Mouse (Mus musculus): ENCODE results near the gene Gkn2. TPM values are rescaled to one million over a fixed set of nuclear protein-coding genes. Genes with fewer than 3 reads are reported as not detected.

Gene Gkn2
- polyA plus RNA-seq, 1 experiment from 2014 or later, result not detected

DNA sequence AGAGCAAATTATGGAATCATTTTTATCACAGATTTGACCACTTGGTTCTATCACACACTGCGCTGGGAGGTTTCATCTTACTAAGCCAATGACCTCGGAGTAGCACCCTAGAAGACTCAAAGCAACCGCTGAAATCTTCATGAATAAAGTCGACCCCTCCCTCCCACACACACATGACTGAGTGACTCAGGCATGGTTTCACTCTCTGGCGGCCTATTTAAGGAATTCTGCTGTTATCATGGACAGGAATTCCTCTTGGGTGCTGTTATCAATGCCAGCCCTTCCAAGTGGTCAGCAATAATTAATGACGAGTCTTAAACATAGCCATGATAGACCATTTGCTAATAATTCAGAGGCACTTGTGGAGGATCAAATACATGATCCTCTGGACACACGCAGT, 49.1 kb downstream of the Gkn2 start:
- Histone ChIP-seq H3K27me3 (replicated peaks; ENCODE audit: low read depth, poor library complexity, severe bottlenecking) (no peaks in the 10 kb centered on the region), H3K27ac (replicated peaks) (no peak overlapping the region), H3K4me3 (no peak overlapping the region), H3K4me1 (no peaks in the 10 kb centered on the region), H3K9me3 (no peaks in the 10 kb centered on the region), H3K36me3 (replicated peaks) (no peaks in the 10 kb centered on the region)
- WGBS, result 87% methylated on average over 7 of the region's 7 CpGs
- DNase-seq (ENCODE audit: low spot score), result no peak

DNA sequence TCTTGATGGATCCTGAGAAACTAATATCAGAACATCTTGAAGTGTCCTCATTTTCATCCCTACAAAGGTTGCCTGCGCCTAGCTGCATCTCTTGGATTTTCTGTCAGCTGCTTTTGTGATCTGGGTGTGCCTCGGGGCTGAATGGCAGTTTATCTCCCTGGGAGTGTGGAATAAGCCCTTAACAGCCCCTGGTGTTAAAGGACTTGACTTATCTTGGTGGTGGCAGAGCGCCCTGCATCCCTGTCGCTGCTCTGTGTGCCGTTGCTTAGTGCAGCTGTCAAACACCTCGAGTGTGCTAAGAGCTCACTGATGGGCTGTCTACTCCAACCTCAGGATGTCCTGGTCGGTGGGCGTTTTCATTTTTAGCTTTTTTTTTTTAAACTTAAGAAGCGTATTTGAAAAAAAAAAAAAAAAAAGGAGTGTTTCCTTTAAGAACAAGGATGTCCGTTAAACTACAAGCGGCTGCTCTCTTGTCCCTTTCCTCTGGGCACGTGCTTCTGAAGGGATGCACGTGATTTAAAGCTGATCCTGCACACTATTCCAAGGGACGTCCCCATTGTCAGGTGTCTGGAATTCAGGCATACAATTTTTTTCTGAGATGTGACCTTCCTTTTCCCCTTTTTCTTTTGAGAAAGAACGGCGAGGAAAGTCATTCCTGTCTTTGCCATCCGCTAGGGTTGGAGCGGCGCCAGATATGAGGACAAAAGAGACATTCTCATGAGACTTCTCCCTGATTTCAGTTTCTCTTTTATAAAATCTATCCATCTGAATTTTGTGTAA, 51.1 kb downstream of the Gkn2 start:
- Histone ChIP-seq H3K27ac (replicated peaks) (no peak overlapping the region), H3K4me3 (no peak overlapping the region), H3K9me3 (no peaks in the 10 kb centered on the region), H3K27me3 (replicated peaks; ENCODE audit: low read depth, poor library complexity, severe bottlenecking) (no peaks in the 10 kb centered on the region), H3K4me1 (no peaks in the 10 kb centered on the region), H3K36me3 (replicated peaks) (no peaks in the 10 kb centered on the region)
- WGBS, result 82% methylated on average over 19 of the region's 19 CpGs
- no peak for DNase-seq (ENCODE audit: low spot score)

- 76% methylated on average over 5 of the region's 5 CpGs for WGBS
- no peak overlapping the region for H3K27ac ChIP-seq (replicated peaks)
- H3K27me3 ChIP-seq (replicated peaks; ENCODE audit: low read depth, poor library complexity, severe bottlenecking), result no peaks in the 10 kb centered on the region
- no peaks in the 10 kb centered on the region for H3K9me3 ChIP-seq
- DNase-seq (ENCODE audit: low spot score), result no peak
- H3K4me3 ChIP-seq, result no peak overlapping the region
- no peaks in the 10 kb centered on the region for H3K4me1 ChIP-seq
- H3K36me3 ChIP-seq (replicated peaks), result no peaks in the 10 kb centered on the region
Measured at GRCm38 (mm10) chr6:87426954-87427353, 53.8 kb downstream of the Gkn2 start.

DNA sequence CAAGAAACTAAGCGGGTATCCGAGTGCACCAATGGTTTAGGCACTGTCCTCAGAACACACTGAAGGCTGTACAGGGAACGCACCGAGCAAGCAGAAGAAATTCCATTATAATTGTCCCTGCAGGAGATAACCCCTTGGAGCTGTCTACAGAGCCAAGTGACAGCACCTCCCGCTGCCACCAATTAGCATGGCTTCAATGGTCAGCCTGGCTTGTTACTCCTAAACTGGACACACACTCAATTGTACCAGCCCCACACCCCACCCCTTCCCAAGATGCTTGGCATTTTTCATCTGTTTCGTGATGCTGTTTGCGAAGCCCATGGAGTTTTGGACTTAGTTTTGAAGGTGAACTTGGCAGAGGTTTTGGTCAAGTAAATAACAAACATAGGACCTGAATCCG, 54.5 kb downstream of the Gkn2 start:
- Histone ChIP-seq H3K4me3 (no peak overlapping the region), H3K27me3 (replicated peaks; ENCODE audit: low read depth, poor library complexity, severe bottlenecking) (no peaks in the 10 kb centered on the region), H3K9me3 (no peaks in the 10 kb centered on the region), H3K4me1 (no peaks in the 10 kb centered on the region), H3K36me3 (replicated peaks) (no peaks in the 10 kb centered on the region), H3K27ac (replicated peaks) (no peak overlapping the region)
- WGBS, result 53% methylated on average over 8 of the region's 8 CpGs
- DNase-seq (ENCODE audit: low spot score), result no peak

- Histone ChIP-seq H3K27me3 (replicated peaks; ENCODE audit: low read depth, poor library complexity, severe bottlenecking) (no peaks in the 10 kb centered on the region), H3K4me3 (no peak within 1 kb of the TSS), H3K9me3 (no peaks in the 10 kb centered on the region), H3K36me3 (replicated peaks) (no peaks in the 10 kb centered on the region), H3K4me1 (no peaks in the 10 kb centered on the region), H3K27ac (replicated peaks) (no peak within 1 kb of the TSS)
- no peak for DNase-seq (ENCODE audit: low spot score)
- 71% methylated on average over 7 of the region's 7 CpGs for WGBS
Measured at GRCm38 (mm10) chr6:87428487-87429044, 55.4 kb downstream of the Gkn2 start, which contains the start of gene Bmp10. Gene Bmp10, plus strand, starts transcription at chr6:87428994.

Other genes starting within 250 kb of the Gkn2 start
- 4.8 and 6.2 TPM in 2 replicates for gene Antxr1, start 37.5 kb upstream of the Gkn2 start, polyA plus RNA-seq (2016; fragmentation: Nextera tagmentation; extraction: Ambion mirVana)
- not detected in 2 replicates for gene Gkn1, start 22.4 kb upstream of the Gkn2 start, polyA plus RNA-seq (2016; fragmentation: Nextera tagmentation; extraction: Ambion mirVana)
- gene Gkn3, start 15.6 kb downstream of the Gkn2 start, polyA plus RNA-seq (2016; fragmentation: Nextera tagmentation; extraction: Ambion mirVana), result not detected in 2 replicates
- gene Bmp10, start 55.6 kb downstream of the Gkn2 start, polyA plus RNA-seq (2016; fragmentation: Nextera tagmentation; extraction: Ambion mirVana), result not detected in 2 replicates
- gene Arhgap25, start 159.9 kb downstream of the Gkn2 start, polyA plus RNA-seq (2016; fragmentation: Nextera tagmentation; extraction: Ambion mirVana), result 3.2 and 3.4 TPM in 2 replicates
- 0.87 and 1.2 TPM in 2 replicates for gene Prokr1, start 217.4 kb downstream of the Gkn2 start, polyA plus RNA-seq (2016; fragmentation: Nextera tagmentation; extraction: Ambion mirVana)

Measured in embryonic facial prominence, embryonic 10.5 days (tissue).